Mouse (Mus musculus): Measurements from ENCODE around the gene Nrf1.

Gene Nrf1

GRCm38 (mm10) chr6:30152163-30152562, 104.4 kb downstream of the Nrf1 start:
- no peak for DNase-seq

GRCm38 (mm10) chr6:30152649-30153048, 104.9 kb downstream of the Nrf1 start:
- no peak for DNase-seq

- DNase-seq = no peak
These were observed 105.3 kb downstream of the Nrf1 start for GRCm38 (mm10) chr6:30153076-30153475.

- no peak for DNase-seq
These were observed 106.1 kb downstream of the Nrf1 start for GRCm38 (mm10) chr6:30153733-30154415.

- DNase-seq = no peak
These were observed 111.8 kb downstream of the Nrf1 start for GRCm38 (mm10) chr6:30159516-30160045.

- DNase-seq = no peak
These were observed 112.6 kb downstream of the Nrf1 start for GRCm38 (mm10) chr6:30160408-30160807.

GRCm38 (mm10) chr6:30161618-30162017, 113.8 kb downstream of the Nrf1 start:
- DNase-seq = no peak

- no peak for DNase-seq
These were observed 114.3 kb downstream of the Nrf1 start for GRCm38 (mm10) chr6:30162091-30162490.

- DNase-seq = no peak
These were observed 118.6 kb downstream of the Nrf1 start for GRCm38 (mm10) chr6:30166349-30166748.

- DNase-seq = no peak
These were observed 119.4 kb downstream of the Nrf1 start for GRCm38 (mm10) chr6:30167192-30167591.

GRCm38 (mm10) chr6:30168275-30168674, 120.5 kb downstream of the Nrf1 start:
- no peak for DNase-seq

- DNase-seq = no peak
These were observed 121.4 kb downstream of the Nrf1 start for GRCm38 (mm10) chr6:30169148-30169547.

GRCm38 (mm10) chr6:30171226-30171625, 123.4 kb downstream of the Nrf1 start:
- no peak for DNase-seq

- no peak for DNase-seq
These were observed 124.2 kb downstream of the Nrf1 start for GRCm38 (mm10) chr6:30171967-30172366.

- DNase-seq = no peak
These were observed 124.6 kb downstream of the Nrf1 start for GRCm38 (mm10) chr6:30172441-30172819.

GRCm38 (mm10) chr6:30172820-30173550, 125.2 kb downstream of the Nrf1 start:
- peak; percentile 20 for DNase-seq

GRCm38 (mm10) chr6:30173551-30174460, 126.0 kb downstream of the Nrf1 start:
- DNase-seq = peak; percentile 32

- no peak for DNase-seq
These were observed 126.9 kb downstream of the Nrf1 start for GRCm38 (mm10) chr6:30174461-30175224.

GRCm38 (mm10) chr6:30175225-30175917, 127.6 kb downstream of the Nrf1 start:
- DNase-seq = no peak

GRCm38 (mm10) chr6:30175918-30176421, 128.2 kb downstream of the Nrf1 start:
- no peak for DNase-seq

GRCm38 (mm10) chr6:30176496-30176895, 128.7 kb downstream of the Nrf1 start:
- DNase-seq = no peak

- DNase-seq = no peak
These were observed 129.5 kb downstream of the Nrf1 start for GRCm38 (mm10) chr6:30177305-30177704.
